Mouse (Mus musculus) left cerebral cortex, postnatal 4 days (tissue): ENCODE measurements around the gene Zfp597. TPM values are rescaled to one million over a fixed set of nuclear protein-coding genes. Genes with fewer than 3 reads are reported as not detected.

ENCODE experiments used
- DNase-seq: peaks from one replicate; pipeline ENCODE4 v3.0.0-alpha.2; 2022
- intact Hi-C: fragments of 180-260 bp; cut with DNase I; formaldehyde crosslinking; loops from one replicate; pipeline ENCODE4 v1.15.1; 2025
- total RNA-seq, 2 experiments: library from RNA; stranded (reverse); gene quantifications; 2 replicates each; pipeline ENCODE4 v1.2.3; 2021

The Zfp597 gene
- total RNA-seq = 10 to 100 TPM; 32.6 to 34.9 TPM

DNA sequence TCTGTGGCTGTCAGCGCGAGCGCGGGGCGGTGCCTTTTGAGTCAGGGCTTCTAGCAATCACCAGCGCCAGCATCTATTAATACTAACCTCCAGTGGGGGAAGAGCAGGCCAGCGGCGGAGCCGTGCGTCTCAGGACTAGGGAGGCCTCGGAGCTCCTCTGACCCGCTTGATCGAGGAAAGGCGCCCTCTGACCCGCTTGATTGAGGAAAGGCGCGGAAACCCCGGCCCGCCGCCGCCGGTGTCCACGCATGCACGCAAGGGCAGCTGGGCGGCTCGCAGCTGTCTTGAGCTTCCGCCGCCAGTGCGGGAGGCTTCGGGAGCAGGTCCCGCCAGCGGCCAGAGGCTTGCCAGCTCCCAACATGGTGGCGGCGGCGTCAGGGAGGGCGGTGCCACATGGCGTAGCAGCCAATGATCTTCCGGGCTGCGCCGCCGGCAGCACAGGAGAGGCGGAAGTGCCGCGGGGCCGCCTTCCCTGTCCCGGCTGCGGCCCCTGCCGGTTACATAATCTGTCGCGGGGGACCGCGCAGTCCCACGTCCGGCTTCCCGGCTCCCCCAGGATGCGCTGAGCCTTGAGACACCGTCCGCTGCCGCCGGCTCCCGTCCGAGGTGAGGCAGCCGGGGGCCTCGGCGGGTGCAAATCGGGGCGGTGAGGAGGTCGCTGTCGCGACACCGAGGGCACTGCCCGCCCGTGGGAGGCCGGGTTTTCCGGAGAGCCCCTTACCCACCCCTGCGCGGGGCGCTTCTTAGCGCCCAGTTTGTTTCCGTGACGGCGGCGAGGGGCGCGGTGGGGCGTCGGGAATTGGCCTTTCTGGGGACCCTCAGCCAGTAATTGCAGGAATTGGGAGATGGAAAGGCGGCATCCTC is at the start of gene Zfp597, which contains the start of gene Gm20695:
Gene Zfp597, minus strand, starts transcription at position 361 of the 864 bp plus-strand sequence.
Gene Gm20695, plus strand, starts transcription at position 448 of the 864 bp plus-strand sequence.
- intact Hi-C loops = no loop called here
- DNase-seq = peak; percentile 95

DNA sequence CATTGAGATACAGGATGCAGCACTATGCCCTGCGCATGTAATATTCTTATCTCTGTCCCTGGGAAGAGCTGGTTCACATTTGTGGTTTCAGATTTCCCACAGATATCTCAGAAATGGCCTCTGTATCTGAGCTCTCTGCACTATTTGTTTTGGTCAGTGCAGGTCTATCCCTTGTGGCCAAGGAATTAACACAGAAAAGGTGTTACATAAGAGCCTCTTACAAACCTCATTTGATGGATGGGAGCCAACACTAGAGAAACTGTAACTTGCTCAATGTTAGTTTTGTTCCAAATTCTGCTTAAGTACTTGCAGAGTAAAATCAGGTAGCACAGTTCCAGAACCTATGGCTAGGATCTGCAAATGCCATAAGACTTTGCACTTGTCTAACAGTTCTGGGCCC is 49.7 kb upstream of the Zfp597 start:
- DNase-seq = no peak
- intact Hi-C loops = no loop called here

DNA sequence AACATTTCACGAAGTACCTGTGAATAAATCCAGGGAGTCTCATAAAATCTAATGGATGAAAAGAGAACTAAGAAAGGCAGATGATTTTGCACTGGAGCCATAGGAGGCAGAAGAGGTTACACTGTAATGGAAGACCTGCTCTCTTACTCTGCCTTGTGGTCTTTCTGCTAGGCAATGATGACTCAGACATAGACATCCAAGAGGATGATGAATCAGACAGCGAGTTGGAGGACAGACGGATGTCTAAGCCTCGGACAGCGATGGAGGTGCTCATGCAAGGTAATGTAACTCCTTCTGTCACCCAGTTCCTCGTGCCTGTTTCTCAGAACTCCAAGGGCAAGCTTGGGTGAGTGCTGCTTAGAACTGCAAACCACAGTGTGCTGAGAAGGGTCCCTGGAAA is 49.2 kb upstream of the Zfp597 start:
- DNase-seq = no peak
- intact Hi-C loops = no loop called here

DNA sequence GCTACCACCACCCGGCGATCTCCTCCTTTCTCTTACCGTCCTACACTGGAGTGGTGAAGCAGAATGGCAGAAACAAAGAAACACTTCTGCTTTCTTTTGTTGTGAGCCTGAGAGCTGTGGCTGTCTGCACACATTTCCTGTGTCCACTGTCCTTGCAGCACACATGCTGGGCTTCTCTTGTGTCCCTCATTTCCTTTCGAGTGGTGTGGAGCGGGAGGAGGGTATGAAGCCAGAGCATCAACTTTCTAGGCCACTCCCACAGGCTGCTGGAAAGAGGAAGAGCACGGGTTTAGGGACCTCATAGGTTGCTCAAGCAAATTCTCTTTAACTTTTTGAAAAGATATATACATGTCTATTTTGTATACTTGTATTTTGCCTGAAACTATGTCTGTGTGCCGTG is 44.8 kb upstream of the Zfp597 start:
- intact Hi-C loops = loop anchor here (10.0 kb wide), 1 partner anchor 66 kb away; no protein-coding TSS in a partner anchor
- no peak for DNase-seq

DNA sequence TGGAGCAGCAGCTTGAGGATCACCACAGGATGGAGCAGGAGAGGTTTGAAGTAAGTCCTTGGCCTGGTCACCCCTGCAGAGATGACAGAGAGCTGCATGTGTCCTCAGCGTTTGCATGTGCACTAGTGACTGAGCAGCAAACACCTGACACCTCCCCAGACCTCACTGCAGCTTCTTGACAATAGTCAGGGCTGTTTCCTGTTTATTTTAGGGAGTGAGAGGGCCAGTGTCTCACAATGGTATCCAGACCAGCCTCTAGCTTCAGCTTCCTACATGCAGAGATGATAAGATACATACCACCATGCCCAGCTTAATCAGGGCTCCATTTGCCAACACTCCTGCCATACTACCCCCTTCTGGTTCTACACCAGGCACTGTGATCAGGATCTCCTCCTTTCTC is 44.2 kb upstream of the Zfp597 start:
- DNase-seq = no peak

DNA sequence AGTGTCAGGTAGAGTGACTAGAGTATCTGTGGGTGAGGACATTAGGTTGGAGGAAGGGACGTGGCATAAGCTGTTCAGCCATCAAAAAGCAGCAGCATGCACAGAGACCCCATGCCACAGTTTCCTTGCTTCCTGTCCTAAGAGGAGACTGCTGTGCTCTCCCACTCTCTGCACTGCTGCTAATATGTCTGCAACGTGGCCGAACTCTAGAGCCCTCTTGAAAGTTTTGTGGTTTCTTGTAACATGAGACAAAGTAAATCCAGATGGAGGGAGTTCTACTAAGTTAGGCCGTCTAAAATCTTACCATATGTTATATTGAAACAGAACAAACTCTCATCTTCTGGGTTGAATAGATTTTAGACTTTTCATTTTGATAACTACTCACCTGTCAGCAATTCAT is 39.6 kb upstream of the Zfp597 start:
- intact Hi-C loops = loop anchor here (10.0 kb wide), 1 partner anchor 71 kb away; no protein-coding TSS in a partner anchor
- DNase-seq = no peak

More for the DNA sequence above, 44.2 kb upstream of the Zfp597 start:
- intact Hi-C loops = loop anchor here (10.0 kb wide), 1 partner anchor 66 kb away; no protein-coding TSS in a partner anchor

DNA sequence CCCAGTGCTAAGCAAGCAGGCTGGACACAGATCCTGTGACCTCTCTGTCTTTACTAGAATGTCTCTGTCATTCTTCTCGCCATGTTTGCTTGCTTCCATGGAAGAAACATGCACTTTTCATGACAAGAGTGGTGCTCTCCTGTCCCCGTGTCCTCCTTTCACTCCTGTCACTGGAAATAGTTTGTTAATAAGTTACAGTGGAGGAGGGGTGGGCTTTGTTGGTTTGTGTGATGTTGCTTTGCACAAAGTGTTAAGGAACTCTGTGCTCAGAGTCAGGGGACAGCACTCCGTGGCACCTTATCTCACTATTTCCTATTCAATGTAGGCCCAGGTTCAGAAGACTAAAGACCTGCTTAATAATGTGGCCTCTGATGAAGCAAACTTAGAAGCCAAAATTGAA is 39.2 kb upstream of the Zfp597 start:
- intact Hi-C loops = loop anchor here (10.0 kb wide), 1 partner anchor 71 kb away; no protein-coding TSS in a partner anchor
- no peak for DNase-seq

DNA sequence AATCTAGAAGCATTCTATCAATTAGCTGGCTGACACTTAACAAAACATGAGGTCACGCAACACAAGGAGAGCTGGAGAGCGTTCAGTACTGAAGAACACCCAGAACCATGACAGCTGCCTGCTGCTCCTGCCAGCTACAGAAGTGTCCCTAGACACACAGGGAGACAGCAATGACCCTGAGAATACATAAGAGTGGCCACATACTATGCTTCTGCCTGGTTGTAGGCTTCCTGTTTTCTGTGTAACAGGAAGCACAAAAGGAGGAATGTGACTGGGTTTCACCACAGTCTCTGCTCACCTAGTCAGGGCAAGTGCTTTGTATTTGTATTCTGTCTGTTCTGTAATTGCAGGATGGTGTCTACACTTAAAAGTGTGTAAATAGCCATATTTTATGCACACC is 36.4 kb upstream of the Zfp597 start:
- no peak for DNase-seq
- intact Hi-C loops = loop anchor here (10.0 kb wide), 1 partner anchor 74 kb away; no protein-coding TSS in a partner anchor

DNA sequence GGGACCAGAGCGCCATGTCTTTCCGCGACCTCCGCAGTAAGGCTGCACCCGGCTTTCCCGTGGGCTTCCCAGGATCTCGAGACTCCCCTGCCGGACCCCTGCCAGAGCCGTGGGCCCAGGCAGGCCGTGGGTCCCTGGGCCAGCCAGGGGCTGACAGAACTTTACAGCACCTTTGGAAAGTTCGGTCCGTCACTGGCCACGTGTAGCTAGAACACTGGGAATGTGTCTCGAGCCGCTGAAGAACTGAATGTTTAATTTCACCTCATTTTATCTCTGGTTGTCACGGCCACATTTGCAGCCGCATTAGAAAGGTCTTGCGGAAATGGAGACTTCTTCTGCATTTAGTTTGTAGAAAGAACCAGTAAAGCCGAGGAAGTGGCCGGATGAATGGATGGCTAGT is 24.8 kb upstream of the Zfp597 start:
- intact Hi-C loops = no loop called here
- DNase-seq = no peak

DNA sequence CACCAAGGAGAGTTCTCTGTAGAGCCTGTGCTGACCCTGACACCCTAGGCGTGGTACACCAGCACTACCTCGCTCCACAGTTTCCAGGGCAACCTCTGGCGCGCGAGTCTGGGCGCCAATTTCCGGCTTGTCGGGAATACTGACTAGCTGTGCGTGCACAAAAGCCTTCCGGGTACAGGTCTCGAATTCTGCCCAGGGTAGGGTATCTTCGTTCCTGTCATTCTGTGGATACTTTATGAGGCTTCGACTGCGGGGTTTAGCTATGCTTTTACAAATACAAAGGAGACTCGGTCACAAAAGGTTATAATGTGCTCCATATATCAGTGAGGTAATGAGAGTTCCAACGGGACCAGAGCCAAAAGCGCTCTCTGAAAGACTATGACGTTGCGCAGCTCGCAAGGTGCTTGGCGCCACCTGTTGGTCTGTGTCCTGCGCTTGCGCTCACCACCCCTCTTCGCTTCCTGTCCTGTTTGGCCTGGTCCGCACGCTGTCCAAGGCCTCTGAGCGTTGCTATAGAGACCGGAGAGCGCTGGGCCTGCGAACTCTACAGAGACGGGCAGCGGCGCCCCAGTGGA is 24.3 kb upstream of the Zfp597 start, which contains the start of the genes 1700037C18Rik and Cluap1:
Gene 1700037C18Rik, minus strand, starts transcription at position 153 of the 575 bp plus-strand sequence.
Gene Cluap1, plus strand, starts transcription at position 265 of the 575 bp plus-strand sequence.
- intact Hi-C loops = no loop called here
- peak; percentile 94 for DNase-seq

DNA sequence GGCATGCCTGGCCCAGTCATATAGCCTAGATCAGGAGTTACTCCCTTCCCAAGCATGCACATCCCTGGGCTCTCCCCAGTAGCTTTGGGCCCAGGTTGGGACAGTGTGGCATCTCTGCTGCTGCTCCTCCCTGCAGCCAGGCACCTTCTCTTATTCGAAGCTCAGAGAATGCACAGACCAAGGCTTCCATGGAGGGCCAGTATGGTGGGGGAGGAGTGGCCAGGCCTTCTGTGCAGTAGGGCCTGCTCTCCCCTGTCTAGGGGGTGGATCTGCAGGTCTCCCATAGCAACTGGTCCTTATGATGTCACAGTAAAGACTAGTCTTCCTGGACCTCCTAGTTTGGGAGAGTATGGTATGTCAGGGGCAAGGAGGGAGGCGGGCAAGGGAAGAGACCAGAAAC is 23.1 kb upstream of the Zfp597 start:
- no peak for DNase-seq
- intact Hi-C loops = no loop called here

DNA sequence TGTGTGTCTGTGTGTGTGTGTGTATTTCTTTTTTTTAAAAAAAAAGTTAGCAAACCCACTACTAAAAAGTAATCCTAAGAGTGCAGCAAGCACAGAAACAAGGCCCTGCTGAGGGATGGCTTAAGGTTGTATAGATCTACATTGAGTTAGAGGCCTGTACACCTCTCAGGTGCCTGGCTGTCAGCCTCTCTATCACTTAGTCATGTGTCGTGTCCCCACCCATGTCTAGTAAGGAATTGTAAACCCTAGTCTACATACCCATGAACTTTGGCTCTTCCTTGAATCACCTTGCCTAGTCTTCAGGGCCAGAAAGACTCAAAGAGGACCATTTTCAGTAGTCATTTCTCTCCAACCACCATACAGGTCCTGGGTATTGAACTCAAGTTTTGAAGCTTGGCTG is 12.2 kb upstream of the Zfp597 start:
- DNase-seq = no peak

DNA sequence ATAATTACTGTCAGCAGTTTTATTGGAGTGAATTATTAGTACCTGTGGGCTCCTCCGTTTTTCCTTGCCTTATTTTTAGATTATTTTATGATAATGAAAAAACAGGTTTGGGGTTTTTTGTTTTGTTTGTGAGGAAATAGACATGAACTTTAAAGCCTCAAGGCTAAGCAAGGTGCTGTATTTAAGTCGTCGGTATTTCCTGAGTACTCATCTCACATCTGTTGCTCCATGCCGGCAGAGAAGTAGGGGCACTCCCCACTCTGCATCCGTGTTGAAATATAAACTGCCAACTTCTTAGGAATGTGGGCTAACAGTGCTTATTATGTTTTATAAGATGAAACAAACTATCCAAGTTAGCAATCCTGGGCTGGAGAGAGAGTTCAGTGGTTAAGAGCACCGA is 11.7 kb upstream of the Zfp597 start:
- intact Hi-C loops = no loop called here
- no peak for DNase-seq

More for the DNA sequence above, 12.2 kb upstream of the Zfp597 start:
- intact Hi-C loops = no loop called here

DNA sequence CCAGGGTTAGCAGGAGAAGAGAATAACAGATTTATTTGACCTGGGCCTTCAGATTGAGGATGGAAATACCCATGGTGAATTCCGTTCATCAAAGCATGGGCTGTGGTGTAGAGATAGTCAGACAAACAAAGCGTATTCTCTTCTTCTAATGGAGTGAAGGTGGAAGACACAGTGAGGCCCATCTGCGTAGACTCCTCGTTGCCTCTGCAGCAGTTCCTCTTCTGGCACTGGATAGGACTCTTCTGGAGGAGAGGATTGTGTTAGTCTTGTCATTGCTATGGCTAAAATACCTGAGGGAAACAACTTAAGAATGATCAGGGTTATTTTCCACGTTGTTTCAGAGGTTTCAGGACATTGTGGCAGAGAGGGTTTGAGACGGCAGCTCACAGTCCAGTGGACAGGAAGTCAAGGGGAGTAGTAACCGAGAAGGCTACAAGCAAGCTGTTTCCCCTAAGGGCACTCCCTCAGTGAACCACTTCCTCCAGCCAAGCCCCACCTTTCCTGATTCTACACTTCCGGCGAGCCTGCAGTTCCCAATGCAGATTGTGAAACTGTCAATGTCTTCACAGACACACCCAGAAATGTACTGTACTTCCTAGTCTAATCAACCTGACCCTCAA is 10.9 kb upstream of the Zfp597 start:
- intact Hi-C loops = no loop called here
- no peak for DNase-seq

DNA sequence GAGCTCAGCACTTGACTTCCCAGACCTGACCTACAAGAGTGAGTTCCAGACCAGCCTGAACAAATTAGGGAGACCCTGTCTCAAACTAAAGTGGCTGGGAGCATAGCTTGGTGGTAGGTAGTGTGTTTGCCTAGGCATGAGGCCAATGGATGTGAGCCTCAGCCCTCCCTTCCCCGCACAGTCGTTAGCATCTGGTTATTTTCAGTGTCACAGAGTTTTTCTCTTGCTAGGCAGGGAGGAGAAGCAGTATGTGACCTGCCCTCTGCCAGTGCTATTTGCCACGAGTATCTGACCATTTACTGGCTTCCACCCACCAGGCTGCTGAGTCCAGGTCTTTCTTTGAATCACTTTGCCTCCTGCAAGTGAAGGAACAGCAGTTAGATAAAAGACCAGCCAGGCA is 9.4 kb upstream of the Zfp597 start:
- no peak for DNase-seq
- intact Hi-C loops = no loop called here

DNA sequence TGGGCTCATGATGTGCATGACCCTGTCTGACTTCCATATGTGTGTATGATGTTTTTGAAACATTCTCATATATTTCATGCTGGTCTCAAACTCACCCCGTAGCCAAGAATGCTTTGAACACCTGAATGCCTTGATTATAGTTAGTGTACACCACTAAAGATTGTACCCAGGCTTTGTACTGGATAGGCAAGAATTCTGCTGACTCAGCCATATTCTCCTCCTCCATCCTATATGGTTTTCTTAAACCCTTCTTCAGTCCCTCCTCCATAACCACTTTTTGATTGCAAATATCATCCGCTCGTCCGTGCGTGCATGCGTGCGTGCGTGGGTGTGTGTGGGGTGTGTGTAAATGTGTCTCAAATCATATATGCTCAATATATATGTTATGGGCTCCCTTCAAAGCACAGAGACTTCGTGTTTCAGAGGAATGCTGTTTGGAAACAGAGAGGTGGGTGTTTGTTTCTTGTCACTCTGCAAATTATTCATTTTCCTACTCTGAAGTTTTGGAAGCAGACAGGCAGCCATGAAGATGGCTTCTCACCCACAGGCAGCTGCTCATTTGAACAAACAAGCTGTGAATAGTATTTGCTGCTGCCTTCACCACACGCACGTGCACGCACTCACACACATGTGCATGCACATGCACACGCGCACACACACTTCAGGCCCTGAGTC is 7.4 kb upstream of the Zfp597 start:
- DNase-seq = no peak

DNA sequence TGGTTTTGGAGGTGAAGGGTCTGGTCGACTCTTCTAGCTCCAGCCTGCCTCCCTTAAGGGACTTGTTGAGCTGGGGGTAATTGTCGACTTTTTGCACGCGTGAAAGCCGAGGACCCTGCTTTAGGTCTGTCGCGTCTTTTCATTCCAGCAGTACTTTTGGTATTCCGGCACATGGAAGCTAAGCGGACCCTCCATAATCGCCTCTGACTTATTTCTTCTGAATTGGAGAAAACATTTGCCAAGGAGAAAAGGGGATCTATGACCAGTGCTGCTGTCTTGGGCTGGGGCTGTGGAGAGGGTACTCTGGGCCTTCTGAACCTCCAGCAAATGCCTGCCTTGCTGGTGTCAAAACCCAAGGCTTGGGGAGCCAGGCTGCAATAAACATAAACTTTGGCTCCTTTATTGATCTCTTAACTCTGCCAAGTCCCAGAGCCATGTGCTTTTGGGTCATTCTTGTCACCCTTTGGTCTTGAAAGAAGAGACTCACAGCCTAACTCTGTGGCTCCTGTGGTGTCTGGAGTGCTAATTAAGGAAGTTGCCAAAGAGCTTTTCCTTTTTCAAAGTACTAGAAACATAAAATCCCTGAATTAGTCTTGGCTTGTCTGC is 807 bp upstream of the Zfp597 start:
- intact Hi-C loops = no loop called here
- DNase-seq = no peak

More for the DNA sequence above, 7.4 kb upstream of the Zfp597 start:
- intact Hi-C loops = no loop called here

DNA sequence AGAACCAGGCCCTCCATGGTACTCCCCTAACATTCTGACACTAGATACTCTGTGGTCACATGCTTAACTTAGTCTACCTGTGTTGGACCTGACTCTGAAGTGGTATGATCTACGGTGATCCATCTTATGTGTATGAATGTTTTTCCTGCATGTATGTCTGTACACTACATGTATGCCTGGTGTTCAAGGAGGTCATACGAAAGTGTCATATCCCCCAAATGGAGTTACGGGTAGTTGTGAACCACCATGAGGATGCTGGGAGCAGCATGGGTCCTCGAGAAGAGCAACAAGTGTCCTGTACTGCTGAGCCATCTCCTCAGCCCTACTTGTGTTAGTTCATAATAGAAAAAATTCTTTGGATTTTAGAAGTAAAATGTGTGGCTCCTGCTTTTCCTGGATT is 8.0 kb downstream of the Zfp597 start:
- intact Hi-C loops = no loop called here

DNA sequence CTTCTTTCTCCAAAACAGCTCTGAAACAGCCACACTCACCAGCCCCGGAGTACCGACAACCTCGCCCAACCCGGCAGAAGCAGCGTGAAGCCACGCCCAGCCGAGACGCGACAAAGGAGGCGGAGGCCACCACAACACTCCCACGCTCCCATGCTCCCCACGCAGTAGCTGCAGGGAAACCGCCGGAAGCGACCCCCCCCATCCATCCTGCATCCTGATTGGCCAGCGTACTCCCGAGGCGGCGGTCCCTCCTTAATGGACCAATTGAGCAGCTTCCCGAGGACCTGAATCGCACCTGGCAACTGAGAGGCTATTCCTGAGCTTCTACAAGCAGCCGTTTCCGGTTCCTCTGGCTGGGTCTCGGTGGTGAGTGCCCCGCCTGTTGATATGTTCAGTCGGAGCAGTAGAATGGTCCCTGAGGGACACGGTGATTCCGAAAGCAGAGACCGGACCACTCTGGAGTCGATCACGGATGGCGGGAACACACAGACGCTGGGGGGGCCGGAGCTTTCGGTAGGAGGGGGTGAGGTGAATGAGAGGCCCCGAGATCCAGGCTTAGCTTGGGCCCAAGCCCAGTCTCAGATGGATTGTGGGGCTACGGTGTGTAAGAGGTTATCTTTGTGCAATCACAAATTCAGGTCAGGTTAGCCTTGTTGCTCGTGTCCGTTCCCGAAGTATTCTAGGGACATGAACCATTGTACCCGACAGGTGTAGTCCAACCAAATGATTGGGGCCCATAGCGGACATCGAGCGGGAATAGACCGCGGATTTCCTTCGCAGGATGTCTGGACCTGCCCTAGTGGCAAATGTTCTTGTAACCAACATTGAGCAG is 11.9 kb downstream of the Zfp597 start, which contains the start of gene Naa60:
Gene Naa60, plus strand, starts transcription at position 160 of the 832 bp plus-strand sequence.
- DNase-seq = peak; percentile 94
- intact Hi-C loops = no loop called here

More for the DNA sequence above, 8.0 kb downstream of the Zfp597 start:
- no peak for DNase-seq
